Comparison of ENCODE assay signal across 9 mouse cellular contexts in the genomic region with DNA sequence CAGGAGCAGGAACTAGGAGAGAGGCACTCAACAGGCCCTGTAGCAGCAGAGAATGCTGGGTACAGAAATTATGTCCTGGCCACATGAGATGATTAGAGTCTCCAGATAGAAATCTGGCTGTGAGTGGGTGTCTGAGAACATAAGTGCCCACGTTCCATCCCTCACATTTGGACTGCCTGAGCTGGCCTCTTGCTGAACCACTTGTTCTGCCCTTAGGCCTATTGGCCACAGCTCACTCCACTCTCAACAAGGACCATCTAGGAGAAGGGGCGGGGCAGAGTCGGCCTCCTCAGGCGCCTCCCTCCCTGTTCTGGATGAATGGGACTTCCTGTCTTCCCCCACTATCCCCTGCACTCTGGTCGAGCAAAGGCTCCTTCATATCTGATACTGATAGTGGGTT.
"Had no signal": no experiment of that assay in that cellular context is flagged by ENCODE, and none has a peak within 500 bp of the region (broad histone marks: within the 10 kb centered on the region; RNA-seq: fewer than 3 reads in every experiment).

No protein-coding gene starts in this region.

- DNase-seq: kidney, adult 8-10 months had no signal

- H3K4me3 ChIP-seq: intestine, embryonic 15.5 days; limb, embryonic 15.5 days; liver, embryonic 12.5 days; midbrain, embryonic 10.5 days; midbrain, embryonic 15.5 days; neural tube, embryonic 12.5 days had no signal

- H3K9me3 ChIP-seq: intestine, embryonic 15.5 days; limb, embryonic 15.5 days; liver, embryonic 12.5 days; midbrain, embryonic 10.5 days; midbrain, embryonic 15.5 days; neural tube, embryonic 12.5 days had no signal

- H3K36me3 ChIP-seq: intestine, embryonic 15.5 days; neural tube, embryonic 12.5 days had no signal

- H3K4me1 ChIP-seq: intestine, embryonic 15.5 days; limb, embryonic 15.5 days; liver, embryonic 12.5 days; midbrain, embryonic 15.5 days; neural tube, embryonic 12.5 days had no signal

- H3K27me3 ChIP-seq: intestine, embryonic 15.5 days; limb, embryonic 15.5 days; liver, embryonic 12.5 days; midbrain, embryonic 15.5 days; neural tube, embryonic 12.5 days had no signal

- H3K9ac ChIP-seq: intestine, embryonic 15.5 days; limb, embryonic 15.5 days; liver, embryonic 12.5 days; midbrain, embryonic 15.5 days; neural tube, embryonic 12.5 days had no signal

- ATAC-seq: hindbrain, postnatal 0 days; intestine, embryonic 15.5 days; liver, embryonic 12.5 days; midbrain, embryonic 15.5 days had no signal

- H3K27ac ChIP-seq: hindbrain, postnatal 0 days; intestine, embryonic 15.5 days; limb, embryonic 15.5 days; liver, embryonic 12.5 days; midbrain, embryonic 10.5 days; midbrain, embryonic 15.5 days; neural tube, embryonic 12.5 days; stomach, postnatal 0 days had no signal

- H3K4me2 ChIP-seq: intestine, embryonic 15.5 days; limb, embryonic 15.5 days; liver, embryonic 12.5 days; midbrain, embryonic 15.5 days; neural tube, embryonic 12.5 days had no signal
